Mouse (Mus musculus) layer of hippocampus, postnatal 14 days (tissue): ENCODE data around the gene Tfdp2. TPM values are rescaled to one million over a fixed set of nuclear protein-coding genes. Genes with fewer than 3 reads are reported as not detected.
"Not testable (repeated sequence)": the region's sequence is repeated elsewhere in the genome, so short reads cannot be mapped to it uniquely, and the experiment has no call there.

Experiments
- DNase-seq, 2 experiments: peaks; one replicate each; pipeline ENCODE4 v3.0.0; 2021 to 2022; ENCODE audit warnings: low spot score in 2 of 2, mixed read lengths in 1 of 2
- long read RNA-seq, 2 experiments: library from polyadenylated mRNA; stranded (forward); transcript quantifications; one replicate each; pipeline ENCODE4 v2.0.0; 2021
- total RNA-seq, 2 experiments: library from RNA; stranded (reverse); gene quantifications; 2 replicates each; pipeline ENCODE4 v1.2.3; 2021

Tfdp2 gene
- 10 to 100 TPM; 28.5 to 28.7 TPM for total RNA-seq
- long read RNA-seq, experiment 1, full-length matches to known transcripts, result 3 of 18 reads
- long read RNA-seq, experiment 1, partial matches to known transcripts, result 0 of 18 reads
- long read RNA-seq, experiment 1, other reads (novel, unspliced or antisense), result 15 of 18 reads
- long read RNA-seq, experiment 2, transcript Tfdp2-209 (14 exons, 1,713 nt), result major isoform, 5 of 23 reads
- long read RNA-seq, experiment 2, partial matches to known transcripts, result 0 of 23 reads
- long read RNA-seq, experiment 2, other reads (novel, unspliced or antisense), result 17 of 23 reads

DNA sequence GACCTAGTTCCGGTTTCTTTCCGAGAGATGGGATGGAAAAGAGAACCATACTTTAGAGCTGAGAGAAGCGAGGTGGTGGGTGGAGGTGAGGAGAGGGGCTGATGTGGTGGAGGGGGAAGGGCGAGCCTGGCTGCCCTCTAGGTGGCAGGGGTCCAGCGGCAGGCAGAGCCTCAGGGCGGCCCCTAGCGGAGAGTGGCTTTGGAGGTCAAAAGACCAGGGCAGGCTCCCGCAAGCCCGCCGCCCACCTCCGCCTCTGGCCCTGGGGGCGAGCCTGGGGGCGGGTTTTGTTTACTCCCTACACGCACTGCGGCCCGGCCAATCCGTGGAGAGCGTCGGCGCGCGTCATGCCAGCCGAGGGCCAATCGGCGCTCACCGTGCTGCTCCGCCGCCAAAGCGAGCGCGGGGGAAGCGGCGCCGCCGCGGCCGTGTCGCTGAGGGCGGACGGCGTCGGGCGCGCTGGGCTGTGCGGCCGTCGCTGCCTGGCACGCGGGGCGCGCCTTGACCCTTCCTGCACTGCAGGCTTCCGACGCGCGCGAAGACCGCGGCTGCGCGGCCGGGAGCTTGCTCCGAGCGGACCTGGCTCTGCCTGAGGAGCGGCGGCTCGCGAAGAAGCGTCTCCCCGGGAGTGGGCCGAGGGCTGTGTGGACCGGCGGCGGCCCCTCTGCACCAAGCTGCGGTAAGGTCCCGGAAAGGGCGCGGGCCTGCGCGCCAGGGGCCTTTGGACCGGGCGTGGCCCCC is at the start of gene Tfdp2:
Tfdp2 (plus strand) TSS at position 391 of the 738 bp plus-strand sequence.
- peak; percentile 75 to 87 for DNase-seq

GRCm38 (mm10) chr9:96152801-96153200 is 43.3 kb upstream of the Tfdp2 start:
- no peak for DNase-seq

DNA sequence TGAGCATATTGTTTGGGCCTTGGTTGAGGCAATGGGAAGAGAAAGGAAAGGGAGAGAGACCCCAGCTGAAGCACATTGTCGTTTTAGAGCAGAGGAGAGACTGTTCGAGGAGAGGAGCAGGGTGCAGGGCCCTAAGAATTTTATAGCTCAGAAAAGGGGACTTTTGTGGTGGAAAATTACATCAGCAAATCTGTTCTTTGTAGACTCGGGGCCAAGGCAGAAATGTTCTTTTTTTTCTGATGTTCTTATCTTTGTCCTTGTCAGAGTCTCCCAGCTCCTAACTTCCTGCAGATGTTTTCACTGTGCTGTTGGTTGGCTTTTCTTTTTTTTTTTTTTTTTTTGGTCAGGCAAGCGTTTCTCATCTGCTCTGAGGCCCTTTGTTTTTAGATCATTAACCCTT is 37.6 kb upstream of the Tfdp2 start:
- no peak for DNase-seq

DNA sequence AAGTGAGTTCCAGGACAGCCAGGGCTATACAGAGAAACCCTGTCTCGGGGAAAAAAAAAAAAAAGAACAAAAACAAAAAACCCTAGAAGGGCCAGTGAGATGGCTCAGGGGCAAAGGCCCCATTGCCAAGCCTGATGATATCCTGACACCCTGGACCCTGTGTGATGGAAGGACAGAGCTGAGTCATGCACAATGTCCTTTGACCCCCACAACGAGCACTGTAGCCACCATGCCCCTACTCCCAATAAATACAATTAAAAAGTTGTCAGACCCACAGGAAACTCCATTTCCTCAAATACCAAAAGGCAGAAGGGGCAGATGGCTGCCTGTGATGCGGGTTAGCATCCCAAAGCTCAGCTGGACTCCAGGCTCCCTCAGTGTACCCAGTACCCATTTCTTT is 37.0 kb upstream of the Tfdp2 start:
- no peak for DNase-seq

- no peak for DNase-seq
These were observed 35.3 kb upstream of the Tfdp2 start for GRCm38 (mm10) chr9:96160767-96161166.

DNA sequence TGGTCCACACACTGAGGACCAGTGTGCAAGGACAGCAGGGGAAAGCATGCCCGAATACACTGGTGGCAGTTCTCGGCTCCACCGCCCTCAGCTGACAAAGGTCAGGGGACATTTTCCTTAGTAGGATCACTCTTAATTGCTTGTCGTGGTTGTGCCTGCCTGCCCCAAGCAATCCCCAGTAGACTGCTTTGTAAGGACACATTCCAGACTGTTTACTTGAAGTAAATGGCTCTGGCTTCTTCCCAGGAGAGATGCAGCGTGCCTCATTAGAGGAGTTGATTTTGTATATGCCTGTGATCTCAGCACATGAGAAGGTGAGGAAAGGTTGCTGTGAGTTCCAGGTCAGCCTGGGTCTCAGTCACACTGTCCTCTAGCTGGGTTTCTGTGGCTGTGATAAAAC is 33.7 kb upstream of the Tfdp2 start:
- DNase-seq, result no peak

- no peak for DNase-seq
These were observed 32.6 kb upstream of the Tfdp2 start for GRCm38 (mm10) chr9:96163443-96163842.

DNA sequence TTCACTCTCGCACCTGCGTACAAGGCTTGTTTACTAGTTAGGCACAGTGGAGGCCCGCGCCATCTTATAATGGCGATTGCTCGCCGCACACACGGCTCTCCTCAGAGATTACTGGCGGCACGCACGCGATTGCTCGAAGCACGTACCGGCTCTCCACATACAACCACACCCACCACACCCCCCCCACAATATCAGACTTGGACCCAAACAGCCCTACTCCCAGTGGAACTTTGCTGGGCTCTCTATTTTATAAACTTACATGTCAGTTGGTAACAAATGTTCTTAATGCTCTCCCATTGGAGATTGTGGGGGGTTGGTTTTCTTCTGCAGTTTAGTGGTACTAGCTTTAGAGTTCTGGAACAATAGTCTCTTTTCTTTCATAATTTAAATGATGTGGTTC is 32.1 kb upstream of the Tfdp2 start:
- not testable (repeated sequence) for DNase-seq

GRCm38 (mm10) chr9:96167168-96167585 is 28.9 kb upstream of the Tfdp2 start:
- DNase-seq, result peak; percentile 49 to 52

GRCm38 (mm10) chr9:96170600-96170999 is 25.5 kb upstream of the Tfdp2 start:
- DNase-seq, result no peak

- no peak for DNase-seq
These were observed 11.2 kb upstream of the Tfdp2 start for GRCm38 (mm10) chr9:96184909-96185308.

DNA sequence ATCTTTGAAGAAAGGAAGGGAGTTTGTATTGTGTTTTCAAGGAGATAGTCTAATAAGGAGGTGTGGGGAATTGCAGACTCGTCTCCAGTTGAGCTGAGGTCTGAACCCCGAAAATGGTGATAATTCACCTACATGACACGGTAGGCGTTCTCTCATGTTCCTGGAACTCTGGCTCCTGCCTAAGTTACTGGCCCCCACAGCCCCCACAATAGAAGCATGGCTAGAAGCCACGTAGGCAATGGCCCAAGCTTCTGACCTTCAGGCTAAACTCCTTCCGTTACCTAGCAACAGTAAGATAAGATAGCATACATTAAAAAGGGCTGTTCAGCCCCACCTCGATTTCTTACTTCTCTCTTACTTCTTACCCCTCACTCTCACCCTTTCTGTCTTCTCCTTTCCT is 9.4 kb upstream of the Tfdp2 start:
- DNase-seq, result no peak

DNA sequence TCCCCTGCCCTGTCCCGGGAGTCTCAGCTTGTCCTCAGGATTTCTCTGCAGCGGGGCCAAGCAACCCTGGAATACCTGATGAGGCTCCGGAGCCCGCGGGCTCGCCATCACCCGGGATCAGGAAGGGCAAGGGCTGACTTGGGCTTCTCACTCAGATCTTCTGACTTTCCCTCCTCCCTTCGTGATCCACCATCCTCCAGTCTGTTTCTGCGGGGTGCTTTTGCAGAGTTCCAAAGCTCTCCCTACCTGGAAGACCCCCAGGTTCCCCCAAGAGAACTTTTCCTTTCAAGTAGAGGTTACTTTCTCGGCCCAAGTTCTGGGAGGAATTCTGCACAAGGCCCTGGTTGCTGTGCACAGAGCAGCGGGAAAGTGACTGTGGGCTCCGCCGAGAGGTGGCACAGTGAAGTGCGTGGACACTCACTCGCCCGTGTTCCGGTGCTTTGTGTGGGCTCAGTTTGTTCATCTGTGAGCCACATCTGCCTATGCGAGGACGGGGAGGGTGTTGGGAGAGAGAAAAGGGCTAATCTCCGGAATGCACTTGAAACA is 634 bp downstream of the Tfdp2 start:
- peak; percentile 29 to 39 for DNase-seq

DNA sequence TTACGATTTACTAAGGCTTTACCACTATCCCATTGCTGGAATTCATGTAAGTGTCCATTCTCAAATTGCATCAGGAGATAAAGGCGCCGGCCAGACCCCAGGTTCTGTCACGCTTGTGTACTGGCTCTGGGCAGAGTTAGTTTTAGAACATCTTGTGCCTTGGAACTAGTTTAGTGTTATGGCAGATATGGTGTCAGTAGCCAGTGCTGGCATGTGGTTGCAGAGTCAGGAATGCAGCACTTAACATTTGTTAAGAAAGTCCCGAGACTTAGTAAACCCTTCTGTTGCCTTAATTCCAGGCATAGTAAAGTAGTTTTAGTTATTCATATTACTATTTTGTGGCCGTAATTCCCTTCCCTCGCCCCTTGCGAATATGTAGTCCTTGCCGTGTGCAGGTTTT is 1.7 kb downstream of the Tfdp2 start:
- no peak for DNase-seq

DNA sequence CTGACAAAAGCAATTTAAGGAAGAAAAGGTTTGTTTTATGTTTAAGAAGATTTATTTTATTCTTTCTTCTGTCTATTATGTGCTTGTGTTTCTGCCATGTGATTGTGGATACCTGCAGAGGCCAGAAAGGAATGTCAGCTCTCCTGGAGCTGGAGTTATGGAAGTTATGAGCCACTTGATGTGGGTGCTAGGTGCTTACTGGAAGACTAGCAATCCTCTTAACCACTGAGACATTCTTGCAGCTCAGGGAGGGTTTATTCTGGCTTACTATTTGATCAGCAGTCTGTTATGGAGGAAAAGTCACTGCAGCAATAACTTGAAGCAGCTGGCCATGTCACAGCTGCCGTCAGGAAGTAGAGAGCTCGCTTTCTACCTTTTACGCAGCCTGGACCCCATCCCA is 7.6 kb downstream of the Tfdp2 start:
- DNase-seq, result no peak

- no peak for DNase-seq
These were observed 11.4 kb downstream of the Tfdp2 start for GRCm38 (mm10) chr9:96207428-96207827.

DNA sequence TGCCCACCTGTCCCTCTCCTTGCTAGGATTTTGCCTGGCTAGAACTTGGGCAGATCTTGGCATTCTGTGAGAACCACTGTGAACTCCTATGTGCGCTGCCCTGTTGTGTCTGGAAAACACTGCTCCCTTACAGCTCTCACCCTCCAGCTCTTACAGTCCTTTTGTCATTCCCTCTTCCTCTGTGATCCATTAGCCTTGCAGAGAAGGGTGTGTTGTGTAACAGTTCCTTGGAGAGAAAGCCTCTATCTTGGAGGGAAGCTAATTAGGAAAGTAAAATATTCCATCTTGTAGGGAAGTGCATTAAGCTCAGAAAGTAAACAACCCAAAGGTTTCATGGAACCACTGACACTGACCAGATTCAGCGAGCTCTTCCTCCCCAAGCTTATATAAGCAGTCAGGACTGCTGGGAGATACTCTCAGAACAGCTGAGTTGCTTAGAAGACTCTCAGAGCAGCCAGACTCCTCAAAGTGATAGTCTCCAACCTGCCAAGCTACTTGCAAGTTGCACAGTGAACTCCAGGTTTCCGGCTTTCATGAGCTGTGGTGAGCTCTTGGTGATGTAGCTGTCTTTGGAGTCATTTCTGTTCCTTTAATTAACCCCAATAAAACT is 17.1 kb downstream of the Tfdp2 start:
- DNase-seq, result no peak

- DNase-seq, result no peak
These were observed 18.1 kb downstream of the Tfdp2 start for GRCm38 (mm10) chr9:96214171-96214570.

GRCm38 (mm10) chr9:96217299-96217698 is 21.2 kb downstream of the Tfdp2 start:
- DNase-seq, result no peak

- no peak for DNase-seq
These were observed 21.7 kb downstream of the Tfdp2 start for GRCm38 (mm10) chr9:96217799-96218198.

DNA sequence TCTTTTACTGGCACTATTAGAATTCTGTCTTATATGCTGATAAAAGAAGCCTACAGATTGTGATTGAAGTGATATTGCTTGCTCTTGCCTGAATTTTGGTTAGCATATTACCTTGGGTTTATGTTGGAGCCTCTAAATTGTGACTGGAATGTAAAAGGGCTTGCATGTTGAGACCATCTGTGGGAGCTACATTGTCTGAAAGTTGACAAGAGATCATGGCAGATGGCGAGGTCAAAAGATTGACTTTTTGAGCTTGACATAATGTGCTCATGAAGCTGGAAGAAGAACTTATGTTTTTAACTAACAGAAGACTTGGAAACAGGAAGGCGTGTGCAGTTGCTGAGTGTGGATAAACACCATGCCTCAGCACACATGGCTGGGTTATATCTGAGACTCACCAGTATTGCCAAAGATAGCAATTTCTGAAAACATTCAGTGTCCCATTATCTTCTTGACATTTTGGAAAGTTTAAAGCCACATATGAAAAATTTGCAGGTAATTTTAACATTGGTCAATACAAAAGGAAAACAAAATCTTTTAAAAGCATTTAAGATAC is 23.1 kb downstream of the Tfdp2 start:
- no peak for DNase-seq

DNA sequence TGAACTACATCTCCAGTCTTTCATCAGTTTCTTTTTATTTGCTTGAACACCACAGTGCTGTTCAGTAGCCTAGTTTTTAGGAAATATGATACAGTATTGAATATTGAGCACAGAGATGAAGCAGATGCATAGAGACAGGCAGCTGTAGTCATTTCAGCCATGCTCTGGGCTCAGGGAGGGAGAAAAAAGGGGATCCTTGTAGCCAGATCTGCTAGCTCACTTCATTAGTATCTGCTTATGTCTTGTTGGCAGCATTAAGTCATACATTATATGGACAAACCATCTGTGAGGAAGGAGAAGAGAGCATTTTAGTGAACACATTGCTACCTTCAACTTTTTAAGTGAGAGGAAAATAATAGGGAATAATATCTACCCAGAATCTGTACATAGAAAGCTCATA is 24.3 kb downstream of the Tfdp2 start:
- DNase-seq, result no peak
